Mouse (Mus musculus): ENCODE measurements around the gene Ccdc174. TPM values are rescaled to one million over a fixed set of nuclear protein-coding genes. Genes with fewer than 3 reads are reported as not detected.

Gene Ccdc174
- polyA plus RNA-seq, 1 experiment from 2014 or later: 29.9 TPM

DNA sequence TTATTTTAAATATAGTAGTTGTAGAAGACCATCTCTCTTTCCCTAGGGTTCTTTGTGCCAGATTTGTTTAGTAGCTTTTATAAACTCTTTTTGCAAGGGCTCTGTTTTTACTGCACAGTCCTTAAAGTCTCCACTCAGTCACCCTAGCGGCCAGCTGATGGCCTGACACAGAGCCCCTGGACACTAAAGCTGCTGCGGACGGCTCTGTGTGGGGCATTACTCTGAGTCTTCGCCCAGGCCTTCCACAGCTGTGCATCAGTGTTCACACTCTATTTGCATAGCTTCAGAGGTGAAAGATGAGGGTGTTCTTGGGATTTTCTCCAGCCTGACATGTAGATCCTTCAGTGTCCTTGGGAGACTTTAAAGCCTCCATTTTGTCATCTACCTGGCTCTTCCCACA is 60.6 kb downstream of the Ccdc174 start:
- Histone ChIP-seq H3K4me3 (no peak overlapping the region), H3K4me2 (no peak overlapping the region), H3K4me1 (0 out of 2 replicates have a peak, but pooled peaks cover 3% of the 10 kb centered on the region), H3K9me3 (no peaks in the 10 kb centered on the region), H3K36me3 (no peaks in the 10 kb centered on the region), H3K27ac (no peak overlapping the region), H3K27me3 (no peaks in the 10 kb centered on the region), H3K9ac (no peak overlapping the region)
- WGBS: 24% methylated on average over 4 of the region's 4 CpGs
- peak; percentile 88; the same call in 1 of the 2 replicates for ATAC-seq (ENCODE audit: borderline replicate concordance, extremely low read depth, low FRiP score, low TSS enrichment)

DNA sequence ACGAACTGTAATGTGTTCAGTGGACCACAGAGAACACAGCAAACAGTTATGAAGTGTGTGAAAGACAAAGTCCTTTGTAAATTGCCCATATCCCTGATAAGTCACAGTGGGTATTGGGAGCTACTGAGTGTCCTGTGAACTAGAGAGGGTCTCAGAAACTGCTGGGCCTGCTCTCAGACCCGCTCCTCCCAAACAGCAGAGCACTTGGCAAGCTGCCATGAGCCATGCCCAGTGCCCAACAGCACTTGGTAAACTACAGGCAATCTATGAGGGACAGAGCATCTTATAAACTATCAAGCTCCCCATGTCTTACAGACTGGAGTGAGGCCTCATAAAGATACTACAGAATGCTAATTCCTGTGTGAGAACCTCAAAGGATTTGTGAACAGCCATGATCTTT is 70.6 kb downstream of the Ccdc174 start:
- ATAC-seq (ENCODE audit: borderline replicate concordance, extremely low read depth, low FRiP score, low TSS enrichment): no peak
- Histone ChIP-seq H3K4me1 (no peaks in the 10 kb centered on the region), H3K27ac (no peak overlapping the region), H3K4me2 (no peak overlapping the region), H3K36me3 (no peaks in the 10 kb centered on the region), H3K9me3 (no peaks in the 10 kb centered on the region), H3K27me3 (no peaks in the 10 kb centered on the region), H3K9ac (no peak overlapping the region), H3K4me3 (no peak overlapping the region)
- 54% methylated on average over 2 of the region's 2 CpGs for WGBS

Other genes starting within 250 kb of the Ccdc174 start
- 47.1 and 48.4 TPM in 2 replicates for gene Slc6a6, start 194.0 kb upstream of the Ccdc174 start, polyA plus RNA-seq (2015; fragmentation: Nextera tagmentation; extraction: Ambion mirVana)
- gene Grip2, start 50.8 kb upstream of the Ccdc174 start, polyA plus RNA-seq (2015; fragmentation: Nextera tagmentation; extraction: Ambion mirVana): 0.30 and 0.54 TPM in 2 replicates
- gene 4930590J08Rik, start 24.8 kb downstream of the Ccdc174 start, polyA plus RNA-seq (2015; fragmentation: Nextera tagmentation; extraction: Ambion mirVana): 0.21 and 0.29 TPM in 2 replicates
- gene Fgd5, start 100.8 kb downstream of the Ccdc174 start, polyA plus RNA-seq (2015; fragmentation: Nextera tagmentation; extraction: Ambion mirVana): 18.6 and 21.2 TPM in 2 replicates
- gene Nr2c2, start 213.3 kb downstream of the Ccdc174 start, polyA plus RNA-seq (2015; fragmentation: Nextera tagmentation; extraction: Ambion mirVana): 23.1 and 26.2 TPM in 2 replicates

Data from lung, embryonic 15.5 days (tissue).